9 mouse cellular contexts compared by ENCODE assay signal in genomic region chr11:101060126-101060525, GRCm38 (mm10). TPM values are rescaled to one million over a fixed set of nuclear protein-coding genes. Genes with fewer than 3 reads are reported as not detected.
DNase-seq lines count a peak whose midpoint lies in the region; ATAC-seq and TF ChIP-seq lines count a peak whose summit lies in the region.
"Had no signal": no experiment of that assay in that cellular context is flagged by ENCODE, and none has a peak within 500 bp of the region (broad histone marks: within the 10 kb centered on the region; RNA-seq: fewer than 3 reads in every experiment).

No protein-coding gene starts in this region.

- no peak overlapping the region for H3K4me3 ChIP-seq in midbrain, embryonic 10.5 days
- no peak overlapping the region for H3K4me3 ChIP-seq in midbrain, embryonic 11.5 days (ENCODE audit: low read depth, low read length)
- H3K4me3 ChIP-seq in brown adipose tissue, adult 24 weeks (ENCODE audit: insufficient read depth, low read depth, low read length): no peak overlapping the region
- no peak overlapping the region for H3K4me3 ChIP-seq in lung, adult 2 months (replicated peaks; ENCODE audit: extremely low read depth, low read depth, low read length)
- H3K4me3 ChIP-seq in stomach, embryonic 15.5 days (replicated peaks): no peak overlapping the region

- H3K4me2 ChIP-seq in midbrain, embryonic 11.5 days: no peak overlapping the region
- peak overlapping the region; percentile 5; the same call in 1 of the 2 replicates for H3K4me2 ChIP-seq in stomach, embryonic 15.5 days

- H3K9ac ChIP-seq in midbrain, embryonic 11.5 days (ENCODE audit: low read length): no peak overlapping the region
- no peak overlapping the region for H3K9ac ChIP-seq in stomach, embryonic 15.5 days
- H3K9ac ChIP-seq: liver, embryonic 14.5 days had no signal

- H3K9me3 ChIP-seq in midbrain, embryonic 10.5 days (replicated peaks): no peaks in the 10 kb centered on the region
- H3K9me3 ChIP-seq in midbrain, embryonic 11.5 days (ENCODE audit: control insufficient read depth, low read length): no peaks in the 10 kb centered on the region
- no peaks in the 10 kb centered on the region for H3K9me3 ChIP-seq in stomach, embryonic 15.5 days

- TF ChIP-seq POLR2A in lung, adult 2 months (IDR thresholded peaks at IDR 0.05; ENCODE audit: borderline replicate concordance, extremely low read depth, low read depth, low read length): no peak

- peaks cover 83% of the 10 kb centered on the region for H3K36me3 ChIP-seq in midbrain, embryonic 10.5 days
- H3K36me3 ChIP-seq in midbrain, embryonic 11.5 days (ENCODE audit: control insufficient read depth, insufficient read depth, low read length): no peaks in the 10 kb centered on the region
- no peaks in the 10 kb centered on the region for H3K36me3 ChIP-seq in stomach, embryonic 15.5 days

- peaks cover 29% of the 10 kb centered on the region for H3K4me1 ChIP-seq in midbrain, embryonic 10.5 days
- no peaks in the 10 kb centered on the region for H3K4me1 ChIP-seq in midbrain, embryonic 11.5 days (ENCODE audit: control insufficient read depth, insufficient read depth, low read length)
- peaks cover 53% of the 10 kb centered on the region for H3K4me1 ChIP-seq in brown adipose tissue, adult 24 weeks (ENCODE audit: control insufficient read depth, insufficient read depth, insufficient read length, low read length)
- peaks cover 63% of the 10 kb centered on the region for H3K4me1 ChIP-seq in lung, adult 2 months (ENCODE audit: control insufficient read depth, insufficient read depth, low read length)
- H3K4me1 ChIP-seq in stomach, embryonic 15.5 days: peaks cover 75% of the 10 kb centered on the region

- no peaks in the 10 kb centered on the region for H3K27me3 ChIP-seq in midbrain, embryonic 10.5 days (ENCODE audit: low read depth, poor library complexity, severe bottlenecking)
- H3K27me3 ChIP-seq in midbrain, embryonic 11.5 days (ENCODE audit: control insufficient read depth, insufficient read depth, low read length): no peaks in the 10 kb centered on the region; the same call in 1 of the 2 replicates
- no peaks in the 10 kb centered on the region for H3K27me3 ChIP-seq in stomach, embryonic 15.5 days (replicated peaks)

- ATAC-seq in midbrain, embryonic 11.5 days (ENCODE audit: low FRiP score): no peak
- ATAC-seq in stomach, embryonic 15.5 days (ENCODE audit: insufficient read depth, low FRiP score, low read depth): no peak

- H3K27ac ChIP-seq in midbrain, embryonic 10.5 days (replicated peaks): 0 out of 2 replicates have a peak overlapping the region, but pooled peaks have one; percentile 20
- no peak overlapping the region for H3K27ac ChIP-seq in midbrain, embryonic 11.5 days (ENCODE audit: low read depth, low read length)
- H3K27ac ChIP-seq in brown adipose tissue, adult 24 weeks (replicated peaks; ENCODE audit: low read depth, low read length): peak overlapping the region; percentile 100
- peak overlapping the region; percentile 94 for H3K27ac ChIP-seq in stomach, embryonic 15.5 days
- H3K27ac ChIP-seq: liver, embryonic 14.5 days had no signal

- no peak for DNase-seq in midbrain, embryonic 10.5 days (ENCODE audit: low spot score)
- no peak for DNase-seq in midbrain, embryonic 11.5 days (ENCODE audit: low spot score, missing footprints)
- DNase-seq in heart, adult 8-10 months (ENCODE audit: low spot score): peak; percentile 84
- peak; percentile 53 for DNase-seq in kidney, adult 9 months
- DNase-seq in lung, adult 2 months: peak; percentile 63
- DNase-seq in spleen, postnatal 4 days (ENCODE audit: low spot score in 2 of 2): no peak

- 74% methylated on average over 8 of the region's 8 CpGs for WGBS in midbrain, embryonic 10.5 days
- 81% methylated on average over 8 of the region's 8 CpGs for WGBS in midbrain, embryonic 11.5 days
- 6% methylated on average over 8 of the region's 8 CpGs for WGBS in lung, adult 2 months
- 34% methylated on average over 8 of the region's 8 CpGs for WGBS in stomach, embryonic 15.5 days

- TF ChIP-seq CTCF in lung, adult 2 months (IDR thresholded peaks at IDR 0.05; ENCODE audit: insufficient read depth, low read length): 0 out of 2 replicates have a peak, but pooled peaks have one; percentile 3

RNA-seq across cellular contexts. Expression of gene Naglu, which starts 9.7 kb away (rescaled TPM):
- 10.0 and 11.6 TPM in 2 replicates for polyA plus RNA-seq in midbrain, embryonic 10.5 days (2016; fragmentation: Nextera tagmentation; extraction: Ambion mirVana)
- 6.0 and 6.9 TPM in 2 replicates for polyA plus RNA-seq in midbrain, embryonic 11.5 days (2014; fragmentation: Nextera tagmentation; extraction: Ambion mirVana)
- polyA plus RNA-seq in brown adipose tissue, adult 24 weeks (2012; ENCODE audit: insufficient read depth, insufficient read length, missing spikeins): 4.4 and 7.1 TPM in 2 replicates
- total RNA-seq in heart, adult 8-10 months (2022): 10 to 100 TPM in 1 of 4 experiments, 1 to 10 TPM in 3; 7.3 to 10.1 (median 7.8) TPM
- polyA plus RNA-seq in lung, adult 2 months (2012; rRNA removed): 32.2 and 33.5 TPM in 2 replicates
- polyA plus RNA-seq in stomach, embryonic 15.5 days (2015; fragmentation: Nextera tagmentation; extraction: Ambion mirVana): 17.0 and 17.9 TPM in 2 replicates

RNA-seq across cellular contexts. Expression of gene Hsd17b1, which starts 18.1 kb away (rescaled TPM):
- 0.12 TPM in 1 of 2 replicates, not detected in the other for polyA plus RNA-seq in midbrain, embryonic 10.5 days (2016; fragmentation: Nextera tagmentation; extraction: Ambion mirVana)
- polyA plus RNA-seq in midbrain, embryonic 11.5 days (2014; fragmentation: Nextera tagmentation; extraction: Ambion mirVana): 0.10 TPM in 1 of 2 replicates, not detected in the other
- not detected in 2 replicates for polyA plus RNA-seq in brown adipose tissue, adult 24 weeks (2012; ENCODE audit: insufficient read depth, insufficient read length, missing spikeins)
- total RNA-seq in heart, adult 8-10 months (2022): 1 to 10 TPM in 1 of 4 experiments, under 1 TPM in 3; 0.22 to 1.5 (median 0.52) TPM
- 0.17 and 0.29 TPM in 2 replicates for polyA plus RNA-seq in lung, adult 2 months (2012; rRNA removed)
- polyA plus RNA-seq in stomach, embryonic 15.5 days (2015; fragmentation: Nextera tagmentation; extraction: Ambion mirVana): 0.13 and 0.26 TPM in 2 replicates

RNA-seq across cellular contexts. Expression of gene Coasy, which starts 22.2 kb away (rescaled TPM):
- polyA plus RNA-seq in midbrain, embryonic 10.5 days (2016; fragmentation: Nextera tagmentation; extraction: Ambion mirVana): 57.5 TPM in 2 replicates
- polyA plus RNA-seq in midbrain, embryonic 11.5 days (2014; fragmentation: Nextera tagmentation; extraction: Ambion mirVana): 53.2 and 53.3 TPM in 2 replicates
- 98.3 and 102 TPM in 2 replicates for polyA plus RNA-seq in brown adipose tissue, adult 24 weeks (2012; ENCODE audit: insufficient read depth, insufficient read length, missing spikeins)
- 10 to 100 TPM; 14.5 to 21.0 (median 17.6) TPM for total RNA-seq in heart, adult 8-10 months (2022)
- polyA plus RNA-seq in lung, adult 2 months (2012; rRNA removed): 40.2 and 43.9 TPM in 2 replicates
- 38.5 and 41.5 TPM in 2 replicates for polyA plus RNA-seq in stomach, embryonic 15.5 days (2015; fragmentation: Nextera tagmentation; extraction: Ambion mirVana)

RNA-seq across cellular contexts. Expression of gene Mlx, which starts 27.0 kb away (rescaled TPM):
- polyA plus RNA-seq in midbrain, embryonic 10.5 days (2016; fragmentation: Nextera tagmentation; extraction: Ambion mirVana): 42.7 and 49.1 TPM in 2 replicates
- 38.0 and 47.0 TPM in 2 replicates for polyA plus RNA-seq in midbrain, embryonic 11.5 days (2014; fragmentation: Nextera tagmentation; extraction: Ambion mirVana)
- 55.0 and 67.5 TPM in 2 replicates for polyA plus RNA-seq in brown adipose tissue, adult 24 weeks (2012; ENCODE audit: insufficient read depth, insufficient read length, missing spikeins)
- total RNA-seq in heart, adult 8-10 months (2022): 10 to 100 TPM; 15.5 to 24.4 (median 20.0) TPM
- polyA plus RNA-seq in lung, adult 2 months (2012; rRNA removed): 25.5 and 47.0 TPM in 2 replicates
- 50.7 and 54.5 TPM in 2 replicates for polyA plus RNA-seq in stomach, embryonic 15.5 days (2015; fragmentation: Nextera tagmentation; extraction: Ambion mirVana)

RNA-seq across cellular contexts. Expression of gene Psmc3ip, which starts 35.1 kb away (rescaled TPM):
- 74.3 and 77.3 TPM in 2 replicates for polyA plus RNA-seq in midbrain, embryonic 10.5 days (2016; fragmentation: Nextera tagmentation; extraction: Ambion mirVana)
- polyA plus RNA-seq in midbrain, embryonic 11.5 days (2014; fragmentation: Nextera tagmentation; extraction: Ambion mirVana): 57.0 and 64.8 TPM in 2 replicates
- 1.7 and 3.6 TPM in 2 replicates for polyA plus RNA-seq in brown adipose tissue, adult 24 weeks (2012; ENCODE audit: insufficient read depth, insufficient read length, missing spikeins)
- total RNA-seq in heart, adult 8-10 months (2022): 1 to 10 TPM; 2.3 to 3.1 (median 2.8) TPM
- polyA plus RNA-seq in lung, adult 2 months (2012; rRNA removed): 1.5 and 2.1 TPM in 2 replicates
- 26.9 and 27.6 TPM in 2 replicates for polyA plus RNA-seq in stomach, embryonic 15.5 days (2015; fragmentation: Nextera tagmentation; extraction: Ambion mirVana)

Comparison
In these comparisons a context has a peak if more than half of its experiments do, and no peak if none do; other contexts are left out.
1. DNase-seq: peak in heart, adult 8-10 months (single experiment), kidney, adult 9 months (single experiment) and lung, adult 2 months (single experiment); none in midbrain, embryonic 10.5 days (single experiment), midbrain, embryonic 11.5 days (single experiment) and spleen, postnatal 4 days (0 of 2).